Mouse (Mus musculus) olfactory bulb, adult 2 months (tissue): ENCODE results near the gene Fancc.

Experiments used
- CTCF ChIP-seq: fragments of 200-500 bp; IDR thresholded peaks from 2 replicates; pipeline ENCODE4 v1.5.1; 2012; ENCODE audit warnings: low read depth, mild to moderate bottlenecking, low read length, moderate library complexity; ENCODE audit not compliant: insufficient read depth
- POLR2A ChIP-seq: fragments of 200-500 bp; IDR thresholded peaks from 2 replicates; pipeline ENCODE4 v1.6.1; 2012; ENCODE audit warnings: mild to moderate bottlenecking, low read depth, low read length, moderate library complexity; ENCODE audit not compliant: insufficient read depth

- TF ChIP-seq POLR2A (no peak), CTCF (no peak)
Observed at GRCm38 (mm10) chr13:63319814-63320213, 177.3 kb downstream of the Fancc start.
